Mouse (Mus musculus): ENCODE results near the gene Alcam. TPM values are rescaled to one million over a fixed set of nuclear protein-coding genes. Genes with fewer than 3 reads are reported as not detected.

The Alcam gene
- polyA plus RNA-seq, 1 experiment: 1.9 TPM

GRCm38 (mm10) chr16:52451786-52452476 is 1.9 kb downstream of the Alcam start:
- no peak overlapping the region for H3K27ac ChIP-seq (ENCODE audit: control insufficient read depth, insufficient read depth, low read depth, low read length)
- peak overlapping the region; percentile 90 for H3K4me3 ChIP-seq (ENCODE audit: control insufficient read depth, low read depth, low read length)
- H3K36me3 ChIP-seq (ENCODE audit: control insufficient read depth, insufficient read depth, low read length): no peaks in the 10 kb centered on the region
- TF ChIP-seq CTCF (IDR thresholded peaks at IDR 0.05; ENCODE audit: control insufficient read depth, insufficient read depth, insufficient replicate concordance, low read depth, low read length): no peak
- no peak for TF ChIP-seq POLR2A (IDR thresholded peaks at IDR 0.05; ENCODE audit: control insufficient read depth, low read depth, low read length)
- 0 out of 2 replicates have a peak, but pooled peaks cover 2% of the 10 kb centered on the region for H3K27me3 ChIP-seq (ENCODE audit: control insufficient read depth, insufficient read depth, low read length)
- peaks cover 18% of the 10 kb centered on the region for H3K4me1 ChIP-seq (ENCODE audit: control insufficient read depth, insufficient read depth, low read length)

DNA sequence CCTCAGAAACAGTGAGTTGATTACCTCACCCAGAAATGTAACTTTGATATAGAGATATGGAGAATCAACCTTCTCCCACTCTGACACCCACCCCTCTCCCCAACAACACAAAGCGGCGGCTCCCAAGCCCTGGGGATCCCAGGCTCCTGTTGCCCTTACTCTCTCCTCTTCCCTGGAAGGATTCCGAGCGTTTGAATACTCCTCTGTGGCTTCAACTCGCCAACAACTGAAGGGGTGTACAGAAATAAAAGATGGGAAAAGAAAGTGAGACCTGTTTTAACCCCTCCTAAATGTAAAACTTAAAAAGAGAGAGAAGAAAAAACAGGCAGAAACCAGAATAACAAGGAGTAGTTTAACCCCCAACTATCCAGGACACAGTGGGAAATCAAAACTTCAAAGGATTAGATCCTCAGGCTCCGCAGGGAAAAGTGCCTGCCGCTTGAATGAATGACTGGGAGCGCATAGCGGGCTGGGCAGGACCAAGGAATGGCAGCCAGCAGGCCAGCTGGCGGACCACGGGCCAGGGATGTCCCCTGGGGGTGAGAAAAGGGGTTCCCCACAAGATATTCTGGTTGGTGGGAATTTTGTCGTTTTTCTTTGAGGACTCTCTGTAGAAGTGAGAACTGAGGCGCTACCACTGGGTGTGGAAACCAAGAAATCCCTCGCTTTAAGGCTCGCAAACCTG is 2.6 kb downstream of the Alcam start:
- Histone ChIP-seq H3K4me1 (ENCODE audit: control insufficient read depth, insufficient read depth, low read length) (peaks cover 18% of the 10 kb centered on the region), H3K27me3 (ENCODE audit: control insufficient read depth, insufficient read depth, low read length) (0 out of 2 replicates have a peak, but pooled peaks cover 2% of the 10 kb centered on the region), H3K27ac (ENCODE audit: control insufficient read depth, insufficient read depth, low read depth, low read length) (no peak overlapping the region), H3K4me3 (ENCODE audit: control insufficient read depth, low read depth, low read length) (peak overlapping the region; percentile 17; the same call in 1 of the 2 replicates), H3K36me3 (ENCODE audit: control insufficient read depth, insufficient read depth, low read length) (no peaks in the 10 kb centered on the region)
- TF ChIP-seq POLR2A (IDR thresholded peaks at IDR 0.05; ENCODE audit: control insufficient read depth, low read depth, low read length): no peak
- TF ChIP-seq CTCF (IDR thresholded peaks at IDR 0.05; ENCODE audit: control insufficient read depth, insufficient read depth, insufficient replicate concordance, low read depth, low read length): no peak

GRCm38 (mm10) chr16:52450245-52451100 is 3.4 kb downstream of the Alcam start:
- no peak for TF ChIP-seq POLR2A (IDR thresholded peaks at IDR 0.05; ENCODE audit: control insufficient read depth, low read depth, low read length)
- TF ChIP-seq CTCF (IDR thresholded peaks at IDR 0.05; ENCODE audit: control insufficient read depth, insufficient read depth, insufficient replicate concordance, low read depth, low read length): no peak
- Histone ChIP-seq H3K4me3 (ENCODE audit: control insufficient read depth, low read depth, low read length) (peak overlapping the region; percentile 74), H3K36me3 (ENCODE audit: control insufficient read depth, insufficient read depth, low read length) (no peaks in the 10 kb centered on the region), H3K27ac (ENCODE audit: control insufficient read depth, insufficient read depth, low read depth, low read length) (no peak overlapping the region), H3K4me1 (ENCODE audit: control insufficient read depth, insufficient read depth, low read length) (peaks cover 18% of the 10 kb centered on the region), H3K27me3 (ENCODE audit: control insufficient read depth, insufficient read depth, low read length) (0 out of 2 replicates have a peak, but pooled peaks cover 2% of the 10 kb centered on the region)

GRCm38 (mm10) chr16:52449889-52450244 is 4.0 kb downstream of the Alcam start:
- H3K36me3 ChIP-seq (ENCODE audit: control insufficient read depth, insufficient read depth, low read length): no peaks in the 10 kb centered on the region
- H3K27ac ChIP-seq (ENCODE audit: control insufficient read depth, insufficient read depth, low read depth, low read length): no peak overlapping the region
- peaks cover 18% of the 10 kb centered on the region for H3K4me1 ChIP-seq (ENCODE audit: control insufficient read depth, insufficient read depth, low read length)
- H3K4me3 ChIP-seq (ENCODE audit: control insufficient read depth, low read depth, low read length): no peak overlapping the region
- 0 out of 2 replicates have a peak, but pooled peaks cover 2% of the 10 kb centered on the region for H3K27me3 ChIP-seq (ENCODE audit: control insufficient read depth, insufficient read depth, low read length)
- TF ChIP-seq POLR2A (IDR thresholded peaks at IDR 0.05; ENCODE audit: control insufficient read depth, low read depth, low read length): no peak
- TF ChIP-seq CTCF (IDR thresholded peaks at IDR 0.05; ENCODE audit: control insufficient read depth, insufficient read depth, insufficient replicate concordance, low read depth, low read length): no peak

DNA sequence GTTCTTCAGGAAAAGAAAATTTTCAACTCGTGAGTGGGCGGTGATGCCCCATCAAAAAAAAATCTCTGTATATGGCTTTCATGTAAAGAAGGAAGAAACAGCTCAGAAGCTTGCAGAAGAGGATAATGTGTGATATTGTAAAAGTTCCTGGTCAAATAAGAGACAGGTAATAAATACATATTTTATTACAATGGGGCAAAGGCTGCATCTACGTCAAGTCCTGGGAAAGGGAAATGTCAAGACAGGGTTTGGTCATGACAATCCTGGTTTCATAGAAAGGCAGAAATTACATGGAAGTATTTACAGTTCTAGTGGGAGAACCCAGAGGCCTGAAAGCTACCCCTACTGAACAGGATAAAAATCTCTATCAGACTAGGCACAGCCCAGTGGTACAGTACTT is 7.9 kb downstream of the Alcam start:
- Histone ChIP-seq H3K4me1 (ENCODE audit: control insufficient read depth, insufficient read depth, low read length) (peaks cover 8% of the 10 kb centered on the region; the same call in 1 of the 2 replicates), H3K4me3 (ENCODE audit: control insufficient read depth, low read depth, low read length) (no peak overlapping the region), H3K27me3 (ENCODE audit: control insufficient read depth, insufficient read depth, low read length) (0 out of 2 replicates have a peak, but pooled peaks cover 2% of the 10 kb centered on the region), H3K36me3 (ENCODE audit: control insufficient read depth, insufficient read depth, low read length) (no peaks in the 10 kb centered on the region), H3K27ac (ENCODE audit: control insufficient read depth, insufficient read depth, low read depth, low read length) (no peak overlapping the region)
- no peak for TF ChIP-seq POLR2A (IDR thresholded peaks at IDR 0.05; ENCODE audit: control insufficient read depth, low read depth, low read length)

DNA sequence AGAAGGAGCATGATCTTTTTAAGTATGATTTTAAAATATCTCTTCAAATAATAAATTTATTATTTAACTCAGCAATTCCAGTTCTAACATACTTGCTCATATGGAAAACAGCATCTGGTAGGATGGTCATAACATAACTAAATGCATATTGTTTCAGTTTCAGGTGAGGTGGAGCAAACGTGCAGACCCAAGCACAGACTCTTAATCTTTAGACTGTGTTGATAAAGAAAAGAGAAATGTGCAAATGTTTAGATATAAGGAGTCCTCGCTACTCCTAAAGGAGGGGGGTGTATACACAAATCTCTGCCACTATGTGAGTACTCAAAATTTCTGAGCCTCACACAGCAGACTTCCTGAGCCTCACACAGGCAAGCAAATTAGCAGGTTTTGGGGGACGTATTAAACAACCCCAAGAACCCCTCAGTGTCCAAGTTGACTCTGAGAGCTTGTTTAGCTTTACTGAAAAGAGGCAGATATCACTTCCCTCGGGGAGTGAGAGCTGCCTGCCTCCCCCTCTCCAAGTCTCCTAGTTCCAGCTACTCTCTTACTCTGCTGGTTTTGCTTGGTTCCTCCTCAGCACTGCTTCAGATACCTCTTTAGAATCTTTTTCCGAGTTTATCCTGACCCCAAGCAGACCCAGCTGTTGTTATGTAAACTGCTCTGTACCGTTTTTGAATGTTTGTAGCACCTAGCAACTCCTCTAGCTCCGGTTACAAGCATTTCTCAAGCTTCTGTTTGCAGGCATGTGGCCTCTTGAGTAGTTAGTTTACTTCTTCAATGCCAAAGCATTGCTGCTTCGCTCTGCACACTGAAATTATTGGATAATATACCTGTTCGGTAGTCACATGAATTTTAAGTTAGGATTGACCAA is 10.0 kb downstream of the Alcam start:
- no peak overlapping the region for H3K4me3 ChIP-seq (ENCODE audit: control insufficient read depth, low read depth, low read length)
- H3K27me3 ChIP-seq (ENCODE audit: control insufficient read depth, insufficient read depth, low read length): no peaks in the 10 kb centered on the region
- H3K27ac ChIP-seq (ENCODE audit: control insufficient read depth, insufficient read depth, low read depth, low read length): no peak overlapping the region
- H3K36me3 ChIP-seq (ENCODE audit: control insufficient read depth, insufficient read depth, low read length): no peaks in the 10 kb centered on the region
- no peak for TF ChIP-seq CTCF (IDR thresholded peaks at IDR 0.05; ENCODE audit: control insufficient read depth, insufficient read depth, insufficient replicate concordance, low read depth, low read length)
- TF ChIP-seq POLR2A (IDR thresholded peaks at IDR 0.05; ENCODE audit: control insufficient read depth, low read depth, low read length): no peak
- H3K4me1 ChIP-seq (ENCODE audit: control insufficient read depth, insufficient read depth, low read length): no peaks in the 10 kb centered on the region

Data from testis, adult 2 months (tissue).